Mouse (Mus musculus) ovary, adult 18-20 months (tissue): ENCODE results near the gene Pitpnb.

Experiments used
- DNase-seq: peaks from one replicate; pipeline ENCODE4 v3.0.0; 2022; ENCODE audit warnings: low spot score, mixed read lengths

Pitpnb gene

GRCm38 (mm10) chr5:111421424-111421823 is 90.9 kb downstream of the Pitpnb start:
- DNase-seq = no peak

GRCm38 (mm10) chr5:111422058-111422800 is 91.7 kb downstream of the Pitpnb start:
- no peak for DNase-seq

GRCm38 (mm10) chr5:111423011-111423410 is 92.4 kb downstream of the Pitpnb start:
- DNase-seq = no peak

- no peak for DNase-seq
Measured at GRCm38 (mm10) chr5:111423616-111424015, 93.1 kb downstream of the Pitpnb start.

- no peak for DNase-seq
Measured at GRCm38 (mm10) chr5:111425813-111426212, 95.2 kb downstream of the Pitpnb start.

- no peak for DNase-seq
Measured at GRCm38 (mm10) chr5:111426249-111426648, 95.7 kb downstream of the Pitpnb start.

GRCm38 (mm10) chr5:111428882-111429281 is 98.3 kb downstream of the Pitpnb start:
- no peak for DNase-seq

GRCm38 (mm10) chr5:111429726-111430125 is 99.2 kb downstream of the Pitpnb start:
- DNase-seq = no peak

- DNase-seq = no peak
Measured at GRCm38 (mm10) chr5:111431007-111431730, 100.6 kb downstream of the Pitpnb start.

GRCm38 (mm10) chr5:111432842-111433241 is 102.3 kb downstream of the Pitpnb start:
- DNase-seq = no peak

GRCm38 (mm10) chr5:111434342-111434842 is 103.8 kb downstream of the Pitpnb start:
- no peak for DNase-seq

- no peak for DNase-seq
Measured at GRCm38 (mm10) chr5:111436260-111436659, 105.7 kb downstream of the Pitpnb start.

- no peak for DNase-seq
Measured at GRCm38 (mm10) chr5:111437205-111437604, 106.6 kb downstream of the Pitpnb start.
